Mouse (Mus musculus): ENCODE measurements around the gene Gm17660. TPM values are rescaled to one million over a fixed set of nuclear protein-coding genes. Genes with fewer than 3 reads are reported as not detected.
"Not testable (repeated sequence)": the region's sequence is repeated elsewhere in the genome, so short reads cannot be mapped to it uniquely, and the experiment has no call there.

Gene Gm17660
- polyA plus RNA-seq, 1 experiment from 2014 or later: not detected

DNA sequence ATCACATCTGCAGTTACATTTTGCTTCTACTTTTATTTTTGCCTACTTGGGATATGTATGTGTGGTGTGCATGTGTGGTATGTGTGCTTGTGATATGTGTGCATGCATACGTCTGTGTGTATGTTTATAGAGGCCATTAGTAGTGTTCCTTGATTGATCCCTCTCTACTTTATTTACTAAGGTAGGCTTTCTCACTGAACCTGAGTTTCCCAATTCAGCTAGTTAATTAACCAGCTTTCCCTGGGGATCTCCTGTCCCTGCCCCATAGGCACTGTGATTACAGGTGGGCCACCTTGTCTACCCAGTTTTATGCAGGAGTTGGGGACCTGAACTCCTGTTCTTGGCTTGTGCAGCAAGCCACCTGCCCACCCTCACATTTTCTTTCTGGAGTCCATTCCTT is 40.7 kb downstream of the Gm17660 start:
- H3K9me3 ChIP-seq (ENCODE audit: low read length): no peaks in the 10 kb centered on the region
- H3K4me3 ChIP-seq (ENCODE audit: low read depth, low read length): no peak overlapping the region
- ATAC-seq (no peak), DNase-seq (ENCODE audit: low spot score) (no peak)
- H3K4me2 ChIP-seq (replicated peaks; ENCODE audit: low read depth, low read length): no peak overlapping the region
- no peaks in the 10 kb centered on the region for H3K36me3 ChIP-seq (ENCODE audit: insufficient read depth, low read length)
- no peaks in the 10 kb centered on the region for H3K27me3 ChIP-seq (replicated peaks; ENCODE audit: insufficient read depth, low read length)
- no peak overlapping the region for H3K27ac ChIP-seq (ENCODE audit: low read length)
- TF ChIP-seq CTCF (IDR thresholded peaks at IDR 0.05) (no peak), EP300 (IDR thresholded peaks at IDR 0.05) (no peak)
- WGBS: 86% methylated on average over 1 of the region's 1 CpGs
- H3K4me1 ChIP-seq (ENCODE audit: insufficient read depth, low read depth, low read length): no peaks in the 10 kb centered on the region
- H3K9ac ChIP-seq (replicated peaks; ENCODE audit: low read depth): no peak overlapping the region

DNA sequence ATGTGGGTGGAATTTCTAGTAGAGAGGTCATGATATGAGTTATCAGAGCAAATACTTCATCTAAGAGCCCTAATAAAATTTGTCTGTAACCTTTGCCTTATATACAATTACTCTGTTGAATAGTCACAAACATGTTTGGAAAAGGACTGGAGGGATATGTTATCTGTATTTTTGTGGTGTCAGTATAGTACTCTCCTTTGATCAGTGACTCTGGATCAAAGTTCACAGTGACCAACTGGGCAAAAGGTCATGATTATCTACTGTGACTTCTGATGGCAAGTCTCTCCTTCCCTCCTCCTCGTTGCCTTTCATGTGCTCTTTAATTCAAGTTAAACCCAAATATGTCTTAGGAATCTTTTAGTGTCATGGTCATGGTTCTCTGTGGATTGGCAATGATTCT is 41.6 kb downstream of the Gm17660 start:
- DNase-seq (ENCODE audit: low spot score) (no peak), ATAC-seq (no peak)
- Histone ChIP-seq H3K36me3 (ENCODE audit: insufficient read depth, low read length) (no peaks in the 10 kb centered on the region), H3K9me3 (ENCODE audit: low read length) (no peaks in the 10 kb centered on the region), H3K27ac (ENCODE audit: low read length) (no peak overlapping the region), H3K4me1 (ENCODE audit: insufficient read depth, low read depth, low read length) (no peaks in the 10 kb centered on the region), H3K4me3 (ENCODE audit: low read depth, low read length) (no peak overlapping the region), H3K9ac (replicated peaks; ENCODE audit: low read depth) (no peak overlapping the region), H3K4me2 (replicated peaks; ENCODE audit: low read depth, low read length) (no peak overlapping the region), H3K27me3 (replicated peaks; ENCODE audit: insufficient read depth, low read length) (no peaks in the 10 kb centered on the region)
- TF ChIP-seq CTCF (IDR thresholded peaks at IDR 0.05) (no peak), EP300 (IDR thresholded peaks at IDR 0.05) (no peak)
- 31% methylated on average over 1 of the region's 1 CpGs for WGBS

DNA sequence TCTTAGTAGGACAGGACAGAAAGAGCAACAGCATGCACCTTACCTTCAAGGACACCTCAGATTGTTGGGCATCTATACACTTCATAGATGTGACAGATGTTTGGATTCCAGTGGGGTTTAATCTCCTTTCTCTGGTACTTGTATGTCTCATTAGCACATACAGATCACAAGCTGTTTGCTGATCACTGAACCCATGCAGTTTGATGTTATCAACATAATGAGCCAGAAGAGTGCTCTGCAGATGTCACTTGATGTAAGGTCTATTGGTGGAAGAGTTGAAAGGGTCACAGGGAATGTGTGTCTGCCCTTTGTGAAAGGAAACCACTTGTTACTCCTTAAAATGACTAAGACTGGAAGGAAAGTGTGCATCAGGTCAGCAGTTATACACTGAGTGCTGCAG is 42.3 kb downstream of the Gm17660 start:
- ATAC-seq: no peak
- Histone ChIP-seq H3K36me3 (ENCODE audit: insufficient read depth, low read length) (no peaks in the 10 kb centered on the region), H3K4me1 (ENCODE audit: insufficient read depth, low read depth, low read length) (no peaks in the 10 kb centered on the region), H3K27ac (ENCODE audit: low read length) (no peak overlapping the region), H3K4me2 (replicated peaks; ENCODE audit: low read depth, low read length) (no peak overlapping the region), H3K4me3 (ENCODE audit: low read depth, low read length) (no peak overlapping the region), H3K9me3 (ENCODE audit: low read length) (no peaks in the 10 kb centered on the region), H3K27me3 (replicated peaks; ENCODE audit: insufficient read depth, low read length) (no peaks in the 10 kb centered on the region), H3K9ac (replicated peaks; ENCODE audit: low read depth) (no peak overlapping the region)
- DNase-seq (ENCODE audit: low spot score): no peak
- TF ChIP-seq EP300 (IDR thresholded peaks at IDR 0.05): no peak
- no peak for TF ChIP-seq CTCF (IDR thresholded peaks at IDR 0.05)

DNA sequence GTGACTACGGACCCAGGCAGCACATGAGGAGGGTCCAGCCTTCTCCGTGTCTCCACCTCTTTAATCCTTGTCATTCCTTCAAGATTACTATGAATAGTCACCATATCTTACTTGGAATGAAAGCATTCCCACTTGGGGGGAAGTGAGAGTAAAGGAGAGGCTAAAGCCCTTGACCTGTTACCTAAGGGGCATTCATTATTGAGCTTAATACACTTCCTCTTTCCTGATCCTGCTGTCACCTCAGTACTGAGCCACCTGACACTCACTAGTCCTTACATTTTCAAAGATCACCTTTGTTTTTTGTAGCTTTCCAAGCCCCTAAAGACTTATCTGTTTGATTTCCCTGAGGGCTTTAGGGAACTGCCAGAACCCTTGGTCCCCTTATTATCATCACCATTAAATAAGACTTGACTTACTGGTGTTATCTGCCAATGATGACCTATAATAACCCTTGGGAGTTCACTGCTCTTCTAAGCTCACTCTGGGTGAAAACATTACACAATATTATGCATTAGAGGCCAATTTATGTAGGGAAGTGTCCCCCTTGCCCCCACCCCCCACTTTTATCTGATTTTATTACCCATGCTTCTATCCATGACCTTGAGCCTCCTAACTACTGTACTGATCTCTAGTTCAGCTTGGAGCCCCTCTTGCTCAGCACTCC is 44.8 kb downstream of the Gm17660 start:
- TF ChIP-seq EP300 (IDR thresholded peaks at IDR 0.05) (no peak), CTCF (IDR thresholded peaks at IDR 0.05) (no peak)
- H3K9ac ChIP-seq (replicated peaks; ENCODE audit: low read depth): no peak overlapping the region
- H3K27ac ChIP-seq (ENCODE audit: low read length): no peak overlapping the region
- ATAC-seq (no peak), DNase-seq (ENCODE audit: low spot score) (no peak)
- 54% methylated on average over 2 of the region's 2 CpGs for WGBS
- no peaks in the 10 kb centered on the region for H3K9me3 ChIP-seq (ENCODE audit: low read length)
- no peaks in the 10 kb centered on the region for H3K27me3 ChIP-seq (replicated peaks; ENCODE audit: insufficient read depth, low read length)
- no peak overlapping the region for H3K4me2 ChIP-seq (replicated peaks; ENCODE audit: low read depth, low read length)
- no peak overlapping the region for H3K4me3 ChIP-seq (ENCODE audit: low read depth, low read length)
- no peaks in the 10 kb centered on the region for H3K36me3 ChIP-seq (ENCODE audit: insufficient read depth, low read length)
- H3K4me1 ChIP-seq (ENCODE audit: insufficient read depth, low read depth, low read length): no peaks in the 10 kb centered on the region

DNA sequence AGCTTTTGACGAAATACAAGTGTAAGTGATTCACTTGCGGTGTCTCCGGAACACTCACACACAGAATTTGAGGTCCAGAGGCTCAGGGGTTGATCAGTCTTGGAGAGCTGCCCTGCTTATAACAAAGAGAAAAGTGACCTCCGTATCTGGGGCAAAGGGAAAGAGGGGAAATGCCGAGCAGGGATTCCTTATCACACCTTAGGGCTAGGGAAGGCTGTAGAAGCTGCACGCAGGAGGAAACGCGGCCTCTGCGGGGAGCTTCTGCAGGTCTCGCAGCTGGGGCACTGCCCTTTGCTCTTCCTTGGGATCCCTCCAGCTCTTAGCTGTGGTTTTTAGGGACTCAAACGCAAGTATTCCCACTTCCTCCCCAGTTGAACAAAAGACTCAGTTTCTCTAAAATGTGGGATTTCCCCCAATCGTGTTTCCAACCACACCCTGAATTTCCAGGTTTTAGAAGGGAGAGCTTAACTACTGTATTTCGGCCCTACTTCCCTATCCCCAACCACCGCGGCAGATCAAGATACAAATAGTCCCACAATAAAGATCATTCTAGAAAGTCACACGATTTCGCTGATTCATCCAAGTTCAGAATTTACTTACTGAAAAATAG is 52.1 kb downstream of the Gm17660 start:
- ATAC-seq: no peak
- Histone ChIP-seq H3K4me2 (replicated peaks; ENCODE audit: low read depth, low read length) (no peak overlapping the region), H3K27ac (ENCODE audit: low read length) (no peak overlapping the region), H3K9ac (replicated peaks; ENCODE audit: low read depth) (no peak overlapping the region), H3K9me3 (ENCODE audit: low read length) (no peaks in the 10 kb centered on the region), H3K36me3 (ENCODE audit: insufficient read depth, low read length) (no peaks in the 10 kb centered on the region), H3K4me3 (ENCODE audit: low read depth, low read length) (no peak overlapping the region), H3K4me1 (ENCODE audit: insufficient read depth, low read depth, low read length) (peaks cover 6% of the 10 kb centered on the region; the same call in 1 of the 2 replicates), H3K27me3 (replicated peaks; ENCODE audit: insufficient read depth, low read length) (no peaks in the 10 kb centered on the region)
- no peak for DNase-seq (ENCODE audit: low spot score)
- no peak for TF ChIP-seq CTCF (IDR thresholded peaks at IDR 0.05)
- TF ChIP-seq EP300 (IDR thresholded peaks at IDR 0.05): no peak
- WGBS: 44% methylated on average over 17 of the region's 17 CpGs

DNA sequence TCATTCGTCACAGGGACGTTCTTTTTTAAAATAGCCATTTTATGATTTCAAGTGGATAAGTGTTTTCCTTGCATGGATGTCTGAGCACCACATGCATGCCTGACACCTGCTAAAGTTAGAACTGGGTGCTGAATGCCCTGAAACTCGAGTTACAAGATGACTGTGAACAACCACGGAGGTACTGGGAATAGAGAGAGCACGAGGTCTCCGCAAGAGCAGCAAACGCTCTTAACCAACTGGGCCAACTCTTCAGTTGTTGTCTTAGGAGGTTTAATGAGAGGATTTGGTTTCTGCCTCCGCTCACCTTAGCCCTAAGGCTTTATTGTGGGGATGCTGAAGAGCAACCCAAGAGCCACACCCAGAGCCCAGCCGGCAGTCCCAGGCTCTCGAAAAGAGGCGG is 52.6 kb downstream of the Gm17660 start:
- H3K4me1 ChIP-seq (ENCODE audit: insufficient read depth, low read depth, low read length): peaks cover 11% of the 10 kb centered on the region; the same call in 1 of the 2 replicates
- 55% methylated on average over 11 of the region's 11 CpGs for WGBS
- H3K9ac ChIP-seq (replicated peaks; ENCODE audit: low read depth): no peak overlapping the region
- no peaks in the 10 kb centered on the region for H3K36me3 ChIP-seq (ENCODE audit: insufficient read depth, low read length)
- H3K4me2 ChIP-seq (replicated peaks; ENCODE audit: low read depth, low read length): no peak overlapping the region
- H3K27ac ChIP-seq (ENCODE audit: low read length): no peak overlapping the region
- no peak for ATAC-seq
- H3K9me3 ChIP-seq (ENCODE audit: low read length): no peaks in the 10 kb centered on the region
- no peaks in the 10 kb centered on the region for H3K27me3 ChIP-seq (replicated peaks; ENCODE audit: insufficient read depth, low read length)
- H3K4me3 ChIP-seq (ENCODE audit: low read depth, low read length): no peak overlapping the region
- DNase-seq (ENCODE audit: low spot score): no peak
- no peak for TF ChIP-seq CTCF (IDR thresholded peaks at IDR 0.05)
- TF ChIP-seq EP300 (IDR thresholded peaks at IDR 0.05): no peak

DNA sequence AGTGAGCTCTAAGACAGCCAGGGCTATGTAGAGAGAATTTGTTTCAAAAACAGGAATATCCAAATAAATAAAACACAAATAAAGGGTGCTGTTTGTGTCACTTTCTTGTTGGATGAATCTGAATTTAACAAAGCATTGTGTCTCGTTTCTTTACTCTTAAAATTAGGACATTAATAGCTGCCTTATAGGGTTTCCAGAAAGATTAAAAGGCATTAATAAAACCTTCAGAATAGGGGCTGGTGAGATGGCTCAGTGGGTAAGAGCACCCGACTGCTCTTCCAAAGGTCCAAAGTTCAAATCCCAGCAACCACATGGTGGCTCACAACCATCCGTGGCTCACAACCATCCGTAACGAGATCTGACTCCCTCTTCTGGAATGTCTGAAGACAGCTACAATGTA is 53.2 kb downstream of the Gm17660 start:
- not testable (repeated sequence) for H3K27ac ChIP-seq (ENCODE audit: low read length); H3K4me2 ChIP-seq (replicated peaks; ENCODE audit: low read depth, low read length); H3K9me3 ChIP-seq (ENCODE audit: low read length); H3K36me3 ChIP-seq (ENCODE audit: insufficient read depth, low read length); H3K9ac ChIP-seq (replicated peaks; ENCODE audit: low read depth); ATAC-seq; H3K27me3 ChIP-seq (replicated peaks; ENCODE audit: insufficient read depth, low read length); DNase-seq (ENCODE audit: low spot score); H3K4me3 ChIP-seq (ENCODE audit: low read depth, low read length)
- peaks cover 17% of the 10 kb centered on the region; the same call in 1 of the 2 replicates for H3K4me1 ChIP-seq (ENCODE audit: insufficient read depth, low read depth, low read length)
- WGBS: 69% methylated on average over 5 of the region's 5 CpGs
